Mouse (Mus musculus) intestine, embryonic 14.5 days (tissue): ENCODE data around the gene Kcnk4. TPM values are rescaled to one million over a fixed set of nuclear protein-coding genes. Genes with fewer than 3 reads are reported as not detected.

ENCODE experiments used
- microRNA-seq: library from miRNA; unstranded; fragments of <30 nt; microRNA quantifications from one replicate; pipeline ENCODE4, GENCODE M21; 2016
- polyA plus RNA-seq: library from polyadenylated mRNA; unstranded; fragments of >200 nt; fragmentation: Nextera tagmentation; extraction: Ambion mirVana; gene quantifications from 2 replicates; pipeline ENCODE4 v1.2.1, GENCODE M21; 2014

The Kcnk4 gene
- polyA plus RNA-seq, 1 experiment from 2014 or later = 0.22 TPM

Small RNA genes lying within 50 kb of the gene (microRNA-seq; reads per million reads assigned to microRNA genes)
- 1.4 reads per million, percentile 16 among the genes with 10 or more reads in this experiment for gene Mir6990

Other genes starting within 250 kb of the Kcnk4 start
- 18.9 and 20.3 TPM in 2 replicates for gene Rps6ka4, start 93.9 kb downstream of the Kcnk4 start, polyA plus RNA-seq
- 0.85 and 1.0 TPM in 2 replicates for gene Ccdc88b, start 76.3 kb downstream of the Kcnk4 start, polyA plus RNA-seq
- 136 and 150 TPM in 2 replicates for gene Trmt112, start 24.8 kb downstream of the Kcnk4 start, polyA plus RNA-seq
- 116 and 139 TPM in 2 replicates for gene Prdx5, start 24.4 kb downstream of the Kcnk4 start, polyA plus RNA-seq
- gene Esrra, start 12.7 kb downstream of the Kcnk4 start, polyA plus RNA-seq = 7.5 and 9.9 TPM in 2 replicates
- gene Catsperz, start 9.1 kb downstream of the Kcnk4 start, polyA plus RNA-seq = 0.70 and 1.4 TPM in 2 replicates
- 58.1 and 63.5 TPM in 2 replicates for gene Bad, start 7.3 kb upstream of the Kcnk4 start, polyA plus RNA-seq
- 20.2 and 21.8 TPM in 2 replicates for gene Gpr137, start 8.0 kb upstream of the Kcnk4 start, polyA plus RNA-seq
- 111 and 199 TPM in 2 replicates for gene Ppp1r14b, start 40.5 kb upstream of the Kcnk4 start, polyA plus RNA-seq
- gene Plcb3, start 42.0 kb upstream of the Kcnk4 start, polyA plus RNA-seq = 123 and 138 TPM in 2 replicates
- gene Fkbp2, start 46.0 kb upstream of the Kcnk4 start, polyA plus RNA-seq = 96.9 and 103 TPM in 2 replicates
- gene Vegfb, start 53.1 kb upstream of the Kcnk4 start, polyA plus RNA-seq = 38.7 and 50.5 TPM in 2 replicates
- 23.3 and 25.2 TPM in 2 replicates for gene Dnajc4, start 58.1 kb upstream of the Kcnk4 start, polyA plus RNA-seq
- 14.6 and 16.1 TPM in 2 replicates for gene Nudt22, start 61.6 kb upstream of the Kcnk4 start, polyA plus RNA-seq
- 9.5 and 10.3 TPM in 2 replicates for gene Trpt1, start 61.6 kb upstream of the Kcnk4 start, polyA plus RNA-seq
- gene Fermt3, start 85.0 kb upstream of the Kcnk4 start, polyA plus RNA-seq = 7.0 and 7.3 TPM in 2 replicates
- gene Stip1, start 105.5 kb upstream of the Kcnk4 start, polyA plus RNA-seq = 212 and 227 TPM in 2 replicates
- gene Macrod1, start 122.3 kb upstream of the Kcnk4 start, polyA plus RNA-seq = 7.1 and 8.5 TPM in 2 replicates
- 3.6 TPM in 2 replicates for gene Flrt1, start 171.2 kb upstream of the Kcnk4 start, polyA plus RNA-seq